Mouse (Mus musculus): ENCODE results near the gene Ngef.

Gene Ngef

DNA sequence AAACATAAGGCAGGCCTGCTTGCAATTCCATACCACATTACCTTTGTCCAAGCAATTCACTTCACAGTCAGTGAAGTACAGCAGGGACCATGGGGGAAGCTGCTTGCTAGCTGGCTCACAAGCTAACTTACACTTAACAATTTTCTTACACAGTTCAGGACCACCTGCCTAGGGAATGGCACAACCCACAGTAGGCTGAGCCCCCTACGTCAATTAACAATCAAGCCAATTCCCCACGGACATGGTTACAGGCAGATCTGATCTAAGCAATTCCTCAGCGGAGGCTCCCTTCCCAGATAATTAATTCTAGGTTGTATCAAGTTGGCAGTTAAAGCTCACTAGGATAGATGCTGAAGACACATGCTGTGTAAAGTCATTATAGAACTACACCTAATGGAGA lies 10.7 kb downstream of the Ngef start:
- no peak for DNase-seq (ENCODE audit: low spot score)

DNA sequence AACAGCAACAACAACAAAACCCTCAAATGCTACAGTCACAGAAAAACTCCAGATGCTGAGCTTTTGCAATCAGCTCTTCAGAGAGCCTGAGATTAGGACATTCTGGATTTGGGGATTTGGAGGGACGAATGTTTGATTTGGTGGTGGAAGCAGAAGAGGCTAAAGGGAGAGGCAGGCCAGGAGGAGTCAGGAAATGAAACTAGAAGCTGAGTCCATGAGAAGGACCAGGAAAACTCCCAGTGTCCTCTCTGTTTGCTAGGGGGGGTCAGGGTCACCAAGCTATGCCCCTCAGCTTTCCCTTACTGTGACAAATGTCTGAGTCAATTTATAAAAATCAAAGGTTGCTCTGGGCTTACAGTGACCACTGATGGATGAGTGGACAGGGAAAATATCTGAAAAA lies 20.1 kb downstream of the Ngef start:
- no peak for DNase-seq (ENCODE audit: low spot score)

DNA sequence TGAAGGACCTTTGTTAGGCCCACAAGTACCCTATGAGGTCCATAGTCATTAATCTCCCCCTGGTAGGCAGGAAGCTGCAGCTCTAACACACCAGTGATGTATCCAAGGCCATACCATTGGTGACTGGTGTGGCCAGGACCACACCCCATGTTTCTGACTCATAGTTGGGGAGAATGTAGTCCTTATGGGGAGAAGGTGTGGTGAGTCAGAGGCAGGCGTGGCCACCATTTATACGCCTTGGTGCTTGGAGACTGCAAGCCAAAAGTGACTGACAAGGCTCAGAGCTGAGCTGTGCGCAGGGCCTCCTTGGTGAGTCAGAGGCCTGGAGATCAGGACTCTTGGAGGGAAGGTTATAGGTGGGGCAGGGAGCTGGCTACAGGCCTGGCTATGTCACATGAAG lies 22.7 kb downstream of the Ngef start:
- DNase-seq (ENCODE audit: low spot score) = peak; percentile 60

DNA sequence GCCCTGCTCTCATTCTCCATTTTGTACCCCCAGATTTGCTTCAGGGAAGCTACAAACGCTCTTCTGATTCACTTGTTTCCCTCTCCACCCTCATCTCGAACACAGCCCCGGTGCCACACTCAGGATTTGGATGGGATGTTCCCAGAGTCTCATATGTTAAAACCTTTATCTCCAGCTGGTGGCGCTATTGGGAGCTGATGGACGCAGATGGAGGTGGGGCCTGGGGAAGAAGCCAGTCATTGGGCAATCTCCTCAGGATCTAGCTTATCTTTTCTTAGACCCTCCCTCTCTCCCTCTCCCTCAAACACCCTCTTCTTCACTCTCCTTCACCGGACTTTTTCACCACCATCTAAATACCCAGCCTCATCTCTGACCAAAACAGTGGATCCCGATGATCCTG lies 32.1 kb downstream of the Ngef start:
- peak; percentile 43 for DNase-seq (ENCODE audit: low spot score)

DNA sequence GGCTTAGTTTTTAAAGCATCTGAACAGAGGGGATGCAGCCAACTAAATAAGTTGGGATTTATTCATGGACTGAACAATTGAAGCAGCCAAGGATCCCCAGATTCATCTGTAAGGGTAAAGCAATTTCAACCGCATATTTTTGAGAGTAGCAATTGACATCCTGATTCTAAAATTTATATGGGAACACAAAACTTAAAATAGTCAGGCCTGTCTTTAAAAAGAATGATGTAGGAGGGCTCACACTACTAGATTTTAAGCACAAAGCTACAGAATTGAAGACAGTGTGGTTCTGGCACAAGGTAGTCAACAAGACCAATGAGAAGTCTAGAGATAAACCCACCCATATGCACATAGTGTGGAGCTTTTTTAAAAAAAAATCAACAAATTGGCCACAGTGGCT lies 36.7 kb downstream of the Ngef start:
- DNase-seq (ENCODE audit: low spot score) = no peak

DNA sequence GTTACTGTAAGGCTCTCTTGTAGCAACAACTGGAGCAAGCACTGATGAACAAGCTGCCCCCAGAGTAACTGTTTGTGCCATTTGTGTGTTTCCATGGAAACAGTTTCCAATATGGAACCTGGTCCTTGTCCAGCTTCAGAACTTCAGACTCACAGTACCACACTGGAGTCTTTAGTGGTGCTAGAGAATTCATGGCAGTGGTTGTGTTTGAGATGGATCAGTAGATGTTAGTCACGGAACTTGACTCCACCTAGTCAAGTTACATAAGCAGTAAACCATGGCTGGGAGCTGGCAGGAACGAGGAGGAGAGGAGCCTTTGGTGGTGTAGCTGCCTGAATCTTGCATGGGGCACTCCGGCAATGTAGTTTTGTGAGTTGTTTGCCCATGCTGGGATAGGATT lies 39.6 kb downstream of the Ngef start:
- no peak for DNase-seq (ENCODE audit: low spot score)

DNA sequence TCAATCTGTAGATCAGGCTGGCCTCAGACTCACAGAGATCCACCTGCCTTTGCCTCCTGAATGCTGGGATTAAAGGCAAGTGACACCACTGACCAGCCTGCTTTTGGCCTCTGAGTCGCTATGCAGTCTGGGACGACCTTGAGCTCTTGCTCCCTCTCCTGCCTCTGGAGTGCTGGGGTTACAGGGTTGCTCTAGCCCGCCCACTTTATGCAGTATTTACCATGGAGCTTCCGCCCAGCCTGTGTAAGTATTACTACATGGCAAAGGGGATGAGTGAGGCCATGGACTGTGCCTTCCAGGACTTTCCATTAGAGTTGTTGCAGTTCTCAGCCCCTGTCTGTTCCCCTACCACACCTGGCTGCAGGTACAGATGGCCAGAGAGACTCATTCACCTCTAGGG lies 41.3 kb downstream of the Ngef start:
- no peak for DNase-seq (ENCODE audit: low spot score)

DNA sequence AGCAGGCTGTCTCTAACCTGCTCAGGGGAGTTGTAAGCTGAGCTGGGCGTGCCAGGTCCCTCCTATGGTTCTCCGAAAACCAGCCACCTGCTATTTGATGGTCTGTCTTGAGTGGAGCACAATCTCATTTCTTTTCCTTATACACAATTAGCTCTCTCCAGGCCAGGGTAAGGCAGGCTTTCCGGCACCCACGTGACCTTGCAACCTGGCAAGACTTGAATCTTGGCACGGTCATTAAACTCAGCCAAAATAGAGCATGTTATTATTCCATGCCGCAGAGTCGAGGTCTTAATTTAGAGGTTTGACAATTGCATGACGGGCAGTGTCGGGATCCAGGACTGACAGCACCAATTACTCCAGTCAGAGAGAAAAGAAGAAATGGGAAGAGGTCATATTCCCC lies 46.5 kb downstream of the Ngef start:
- no peak for DNase-seq (ENCODE audit: low spot score)

DNA sequence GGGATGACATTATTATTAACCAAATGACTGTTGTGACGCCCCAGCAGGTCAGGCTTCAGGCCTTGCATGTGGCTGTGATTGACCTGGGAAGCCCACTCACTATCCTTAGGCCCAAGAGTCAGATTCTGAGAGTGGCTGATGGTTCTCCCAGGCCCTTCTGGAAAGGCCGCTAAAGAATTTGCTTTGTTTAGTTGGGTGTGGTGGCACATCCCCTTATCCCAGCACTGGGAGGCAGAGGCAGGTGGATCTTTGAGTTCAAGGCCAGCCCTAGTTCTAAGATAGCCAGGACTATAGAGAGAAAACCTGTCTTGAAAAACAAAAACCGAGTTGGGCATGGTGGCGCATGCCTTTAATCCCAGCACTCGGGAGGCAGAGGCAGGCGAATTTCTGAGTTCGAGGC lies 48.6 kb downstream of the Ngef start:
- DNase-seq (ENCODE audit: low spot score) = no peak

DNA sequence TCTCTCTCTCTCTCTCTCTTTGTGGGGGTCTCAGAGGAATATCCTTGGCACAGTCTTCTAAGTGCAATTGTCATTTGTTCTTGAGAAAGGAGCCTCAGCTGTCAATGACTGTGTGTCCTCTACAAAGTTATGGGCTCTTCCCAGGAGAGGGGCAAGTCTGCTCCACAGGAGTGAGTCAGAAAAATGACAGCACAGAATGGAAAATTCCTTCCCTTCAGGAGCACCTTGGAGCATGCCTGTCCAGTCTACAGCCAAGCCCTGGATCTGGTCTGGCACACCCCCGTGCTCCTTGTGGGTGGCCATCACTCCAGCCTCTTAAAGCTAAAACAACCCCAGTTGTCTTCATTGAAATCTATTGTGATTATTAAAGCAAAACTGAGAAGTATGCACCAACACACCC lies 52.1 kb downstream of the Ngef start:
- peak; percentile 8 for DNase-seq (ENCODE audit: low spot score)

DNA sequence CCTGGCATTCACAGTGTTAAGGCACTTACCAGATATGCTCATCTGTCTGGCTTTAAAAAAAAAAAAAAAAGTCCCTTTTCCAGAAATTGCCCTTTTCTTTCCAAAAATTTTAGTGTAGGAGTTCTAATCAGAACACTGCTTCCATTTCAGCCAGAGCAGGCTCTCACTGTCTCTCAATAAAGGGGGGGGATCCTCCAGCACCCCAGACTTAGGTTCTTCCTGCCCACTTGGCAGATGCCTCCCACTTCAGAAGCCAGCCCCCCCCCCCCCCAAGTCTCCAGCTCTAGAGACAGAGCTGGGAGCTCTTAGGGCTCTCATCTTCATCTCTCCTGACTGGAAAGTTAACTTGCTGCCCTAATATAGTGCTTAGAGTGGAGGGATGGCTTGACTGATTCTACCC lies 53.2 kb downstream of the Ngef start:
- DNase-seq (ENCODE audit: low spot score) = no peak

DNA sequence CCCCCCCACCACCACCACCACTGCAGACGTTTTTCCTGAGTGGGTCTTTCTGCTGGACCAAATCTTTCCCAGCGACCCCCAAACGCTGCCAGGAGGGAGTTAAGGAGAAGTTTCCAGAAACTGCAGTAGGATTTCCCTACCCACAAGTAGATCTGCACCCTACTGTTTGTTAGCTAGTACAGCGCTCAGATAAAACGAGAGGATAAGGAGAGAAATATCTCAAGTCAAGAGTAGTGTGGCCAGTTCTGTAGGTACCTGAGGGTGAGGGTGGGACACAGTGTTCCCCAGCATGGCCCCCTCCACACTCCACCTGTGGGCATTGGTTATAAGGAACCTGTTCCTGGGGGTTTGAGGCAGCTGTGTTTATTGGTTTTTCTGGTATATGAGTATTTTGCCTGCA lies 62.8 kb downstream of the Ngef start:
- no peak for DNase-seq (ENCODE audit: low spot score)

DNA sequence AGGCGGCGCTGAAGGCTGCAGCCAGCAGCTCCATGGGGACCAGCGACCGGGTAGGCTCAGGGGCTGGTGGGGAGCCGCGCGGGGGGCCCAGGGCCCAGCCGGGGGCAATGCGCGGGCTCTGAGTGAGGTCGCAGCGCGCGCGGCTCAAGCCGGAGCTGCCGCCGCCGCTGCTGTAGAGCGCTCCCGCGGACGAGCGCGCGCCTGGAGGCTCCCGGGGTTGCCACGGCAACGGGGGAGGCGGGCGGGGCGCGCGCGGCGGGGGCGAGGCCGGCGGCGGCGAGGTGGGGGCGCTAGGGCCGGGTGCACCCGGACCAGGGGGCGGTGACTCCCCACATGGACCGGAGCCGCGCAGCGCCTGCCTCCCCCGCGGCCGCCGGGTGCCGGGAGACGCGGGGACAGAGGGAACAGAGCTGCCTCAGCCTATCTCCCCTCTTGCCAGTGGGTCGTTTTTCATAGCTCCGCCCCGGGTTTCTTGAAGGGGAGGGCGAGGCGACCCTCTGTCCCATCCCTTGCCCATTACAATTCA lies 63.4 kb downstream of the Ngef start:
- DNase-seq (ENCODE audit: low spot score) = peak; percentile 29

DNA sequence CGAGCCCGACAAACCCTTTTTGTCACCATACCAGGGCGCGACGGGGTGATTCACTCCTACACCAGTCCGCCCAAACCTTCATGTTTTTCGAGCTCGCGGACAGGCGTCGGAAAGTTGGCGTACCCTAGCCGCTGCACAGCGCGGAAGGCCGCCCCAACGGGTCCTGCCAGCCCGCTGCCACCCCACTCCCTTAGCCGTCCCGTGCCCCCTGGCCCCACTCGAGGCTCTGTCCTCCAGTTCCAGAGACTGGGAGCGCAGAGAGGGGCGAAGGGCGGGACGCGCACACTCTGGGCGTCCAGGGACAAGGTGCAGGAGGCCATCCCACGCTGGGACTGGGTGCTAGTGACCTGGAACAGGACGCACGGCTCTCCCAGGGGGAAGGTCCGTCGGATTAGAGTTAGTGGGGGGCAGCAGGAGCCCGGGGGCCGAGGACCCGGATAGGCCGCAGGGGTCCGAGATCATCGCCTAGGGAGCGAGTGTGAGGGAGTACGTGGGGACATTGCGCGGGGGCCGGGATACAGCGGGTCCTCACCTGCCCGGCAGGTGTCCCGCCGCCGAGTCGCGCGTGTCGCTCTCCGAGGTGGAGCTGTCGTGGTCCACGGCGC lies 64.0 kb downstream of the Ngef start, which contains the start of gene Neu2:
TSS of gene Neu2 (plus strand) at position 329 of the 605 bp plus-strand sequence.
- peak; percentile 28 for DNase-seq (ENCODE audit: low spot score)

DNA sequence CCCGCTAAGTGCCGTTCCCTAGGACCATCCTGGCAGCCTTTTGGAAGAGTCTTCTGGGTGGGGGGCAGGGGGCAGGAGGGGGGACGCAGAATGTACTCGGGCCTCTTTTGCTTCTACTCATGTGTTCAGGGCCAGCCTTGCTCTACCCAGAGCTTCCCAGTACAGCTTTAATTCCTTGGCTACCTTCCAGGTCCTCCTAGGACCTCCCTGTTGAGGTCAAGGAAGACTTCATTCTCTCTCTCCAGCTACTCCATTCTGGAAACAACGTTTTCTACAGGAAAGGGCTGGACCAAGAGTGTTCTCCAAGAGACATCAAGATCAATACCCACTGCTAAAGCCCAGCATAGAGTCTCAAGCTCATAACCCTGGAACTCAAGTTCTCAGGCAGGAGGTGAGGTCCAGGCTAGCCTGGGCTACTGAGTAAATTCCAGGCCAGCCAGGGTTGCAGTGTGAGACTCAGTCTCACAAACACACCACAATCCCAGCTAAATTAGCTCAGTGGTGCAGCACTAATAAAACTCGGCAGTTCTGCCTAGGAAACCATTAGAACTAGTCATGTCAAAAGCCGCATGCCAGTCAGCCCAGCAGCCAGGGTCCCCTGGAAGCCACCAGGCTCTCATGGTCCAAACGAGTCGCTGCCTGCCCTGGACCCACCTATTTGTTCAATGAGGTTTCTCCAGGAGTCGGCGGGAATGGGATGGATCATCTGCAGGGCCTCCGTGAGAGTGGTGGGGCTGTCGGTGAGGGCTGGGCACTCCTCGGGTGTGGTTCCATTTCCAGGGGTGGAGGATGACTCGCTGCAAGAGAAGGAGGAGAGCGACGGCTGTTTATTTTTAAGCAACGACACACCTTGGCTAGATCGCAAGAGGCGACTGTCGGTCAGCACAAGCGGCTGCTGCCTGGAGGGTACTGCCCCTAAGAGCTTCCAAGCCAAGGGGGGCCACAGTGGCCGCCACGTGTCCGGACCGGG lies 64.8 kb downstream of the Ngef start:
- peak; percentile 32 for DNase-seq (ENCODE audit: low spot score)

DNA sequence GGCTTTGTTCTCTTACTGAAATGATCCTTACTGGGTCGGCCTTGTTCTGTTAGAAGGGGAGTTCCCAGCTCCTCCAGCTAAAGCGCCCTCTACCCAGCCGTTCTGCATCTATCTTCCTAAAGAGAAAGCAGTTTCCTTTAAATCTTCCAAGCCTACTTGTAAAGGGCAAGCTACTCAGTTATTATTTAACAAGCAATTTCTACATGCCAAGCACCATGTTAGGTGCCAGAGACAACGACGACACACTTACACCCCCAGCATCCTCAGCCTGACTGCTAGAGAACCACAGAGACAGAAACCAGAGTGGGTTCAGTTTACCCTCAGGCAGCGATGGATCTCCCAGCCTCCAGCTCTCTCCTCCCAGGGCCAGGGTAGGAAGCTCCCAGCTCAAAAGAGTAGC lies 65.8 kb downstream of the Ngef start:
- no peak for DNase-seq (ENCODE audit: low spot score)

DNA sequence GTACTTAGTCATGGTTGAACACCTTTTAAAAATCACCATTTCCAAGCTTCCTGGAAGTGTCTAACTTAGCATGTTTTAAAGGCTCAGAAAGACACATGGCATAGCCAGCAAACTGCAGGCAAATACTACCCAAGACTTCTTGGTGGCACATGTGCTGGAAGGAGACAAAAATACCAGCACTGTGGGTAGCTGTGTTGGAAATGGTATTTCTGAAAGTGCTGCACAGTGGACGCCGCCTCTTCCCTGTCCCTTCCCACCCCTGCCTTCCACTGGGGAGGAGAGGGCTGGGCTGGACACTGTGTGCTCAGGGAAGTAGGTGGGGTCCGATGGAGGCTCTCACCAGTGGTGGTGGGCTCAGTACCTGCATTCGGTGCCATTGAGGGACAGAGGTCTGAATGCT lies 68.1 kb downstream of the Ngef start:
- no peak for DNase-seq (ENCODE audit: low spot score)

DNA sequence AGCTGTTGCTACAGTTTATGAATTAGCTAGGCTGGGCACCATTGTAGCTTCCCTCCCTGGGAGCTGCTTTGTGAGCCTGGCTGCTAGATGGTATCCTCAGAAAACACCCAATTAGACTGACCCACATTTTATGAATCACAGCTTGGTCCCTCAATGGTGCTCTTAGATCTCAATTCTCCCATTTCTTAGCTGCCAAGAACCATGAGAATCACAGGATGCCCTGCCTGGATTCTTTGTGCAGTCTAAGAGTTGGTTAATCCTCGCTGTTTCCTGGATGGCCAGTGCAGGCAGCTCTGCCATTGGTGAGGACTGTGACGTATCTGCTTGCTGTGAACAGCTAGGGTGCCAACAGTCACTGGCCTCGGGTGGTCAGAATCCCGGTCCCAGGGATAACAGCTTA lies 80.1 kb downstream of the Ngef start:
- no peak for DNase-seq (ENCODE audit: low spot score)

DNA sequence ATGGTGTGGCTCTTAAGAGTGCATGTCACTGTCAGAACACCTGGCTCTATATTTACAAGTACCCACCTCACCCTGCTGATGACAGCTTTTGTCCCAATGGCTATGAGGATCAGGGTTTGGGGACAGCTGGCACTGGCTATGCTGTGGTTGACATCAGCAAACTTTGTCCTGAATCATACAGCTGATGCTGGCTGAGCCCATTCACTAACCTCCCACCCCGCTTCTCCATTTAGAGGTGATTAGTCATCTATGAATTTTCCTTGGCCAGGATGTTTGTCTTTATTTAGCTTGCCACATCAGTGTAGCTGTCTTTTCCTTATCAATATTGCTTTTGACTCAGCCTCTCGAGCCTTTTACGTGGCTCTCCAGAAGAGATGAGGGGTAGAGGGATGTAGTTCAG lies 81.4 kb downstream of the Ngef start:
- DNase-seq (ENCODE audit: low spot score) = no peak

DNA sequence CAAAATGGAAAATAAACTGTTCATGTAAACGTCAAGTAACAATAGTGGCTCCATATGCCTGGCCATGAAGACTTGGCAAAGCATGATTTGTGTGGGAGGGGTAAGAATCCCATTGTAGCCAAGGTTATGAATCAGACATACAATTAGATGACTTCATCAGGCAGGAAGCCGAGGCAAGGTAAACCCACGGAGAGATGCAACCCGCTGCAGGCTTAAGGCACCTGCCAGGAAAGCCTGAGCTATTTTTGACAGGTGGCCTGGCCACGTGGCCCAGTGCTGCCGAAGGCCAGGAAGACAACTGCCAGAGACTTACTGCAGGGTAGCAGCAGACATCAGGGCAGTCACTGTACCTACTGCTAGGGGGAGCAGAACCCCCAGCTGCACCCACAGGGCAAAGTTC lies 87.3 kb downstream of the Ngef start:
- no peak for DNase-seq (ENCODE audit: low spot score)

DNA sequence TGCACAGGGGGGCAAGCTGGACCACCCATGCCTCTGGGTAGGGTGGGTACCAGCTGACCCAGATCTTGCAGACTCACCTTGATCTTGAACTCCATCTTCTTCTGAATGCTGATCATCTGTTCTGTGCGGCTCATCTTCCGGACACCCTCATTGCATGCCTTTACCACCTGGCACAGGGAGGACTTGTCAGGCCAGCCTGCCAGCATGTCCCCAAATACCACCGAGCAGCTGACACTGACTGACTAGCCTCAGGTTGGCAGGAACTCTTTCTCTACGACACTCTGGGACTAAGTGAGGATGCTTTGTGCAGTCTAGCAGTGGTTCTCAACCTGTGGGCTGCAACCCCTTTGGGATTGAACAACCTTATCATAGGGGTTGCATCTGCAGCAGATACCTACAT lies 91.1 kb downstream of the Ngef start:
- no peak for DNase-seq (ENCODE audit: low spot score)

DNA sequence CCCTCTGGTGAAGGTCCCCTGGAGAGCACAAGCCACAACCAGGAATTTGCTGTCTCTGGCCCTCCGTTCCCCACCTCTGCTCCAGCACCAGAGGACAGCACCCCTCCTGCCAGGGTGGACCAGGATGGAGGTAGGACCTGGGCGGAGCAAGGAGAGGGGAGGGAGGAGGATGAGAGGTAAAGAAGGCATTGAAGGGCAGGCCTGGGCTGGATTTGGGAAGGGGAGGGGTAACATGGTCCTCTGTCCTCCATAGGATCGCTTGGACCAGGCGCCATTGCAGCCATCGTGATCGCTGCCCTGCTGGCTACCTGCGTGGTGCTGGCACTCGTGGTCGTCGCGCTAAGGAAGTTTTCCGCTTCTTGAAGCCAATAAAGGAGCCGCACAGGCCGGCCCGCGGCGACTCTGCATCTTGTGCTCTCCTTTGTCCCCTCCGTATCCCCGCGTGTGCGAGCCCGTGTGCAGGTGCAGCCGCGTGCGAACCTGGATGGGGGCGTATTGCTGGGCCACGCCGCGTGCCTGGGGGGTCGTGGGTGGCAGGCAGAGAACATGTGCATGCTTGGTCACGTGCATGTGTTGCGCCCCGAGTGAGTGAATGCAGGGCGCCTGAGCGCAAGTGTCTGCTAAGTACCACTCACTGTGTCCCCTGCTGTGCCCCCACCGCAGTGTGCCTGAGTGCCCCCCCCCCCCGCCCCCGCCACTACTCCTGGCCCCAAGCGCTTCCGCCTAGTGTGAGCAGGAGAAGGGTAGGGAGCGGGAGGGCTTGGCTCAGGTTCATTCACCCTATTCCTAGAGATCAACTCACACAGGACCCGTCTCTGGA lies 98.4 kb downstream of the Ngef start:
- DNase-seq (ENCODE audit: low spot score) = no peak

DNA sequence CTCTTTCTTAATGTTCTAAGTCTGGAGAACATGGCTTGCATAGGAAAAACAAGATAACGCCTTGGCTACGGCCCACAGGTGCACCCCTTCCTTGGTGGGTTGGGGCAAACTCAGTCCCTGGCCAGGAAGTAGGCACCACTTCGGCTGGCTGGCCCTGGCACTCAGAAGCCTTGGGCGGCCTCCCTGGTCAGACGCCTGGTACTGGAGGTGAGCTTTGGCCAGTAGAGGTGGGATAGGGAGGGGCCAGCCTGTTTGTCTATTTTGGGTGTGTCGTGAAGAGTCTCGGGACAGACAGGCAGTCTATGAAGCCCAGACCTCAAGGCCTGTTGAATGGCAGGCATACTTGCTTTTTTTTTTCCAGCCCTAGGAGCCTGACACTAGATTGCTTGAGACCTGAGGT lies 101.1 kb downstream of the Ngef start:
- no peak for DNase-seq (ENCODE audit: low spot score)
